Mouse (Mus musculus) spleen, adult 2 months (tissue): Measurements from ENCODE around the gene Brsk1.

Experiments used
- CTCF ChIP-seq: fragments of 200-500 bp; IDR thresholded peaks from 2 replicates; pipeline ENCODE4 v1.5.1; 2011; ENCODE audit warnings: mild to moderate bottlenecking, inconsistent platforms; ENCODE audit not compliant: insufficient read depth, insufficient read length, insufficient replicate concordance; ENCODE audit errors: extremely low read depth
- POLR2A ChIP-seq: fragments of 200-500 bp; IDR thresholded peaks from 2 replicates; pipeline ENCODE4 v1.6.1; 2011; ENCODE audit warnings: low read depth, low read length, inconsistent platforms

DNA sequence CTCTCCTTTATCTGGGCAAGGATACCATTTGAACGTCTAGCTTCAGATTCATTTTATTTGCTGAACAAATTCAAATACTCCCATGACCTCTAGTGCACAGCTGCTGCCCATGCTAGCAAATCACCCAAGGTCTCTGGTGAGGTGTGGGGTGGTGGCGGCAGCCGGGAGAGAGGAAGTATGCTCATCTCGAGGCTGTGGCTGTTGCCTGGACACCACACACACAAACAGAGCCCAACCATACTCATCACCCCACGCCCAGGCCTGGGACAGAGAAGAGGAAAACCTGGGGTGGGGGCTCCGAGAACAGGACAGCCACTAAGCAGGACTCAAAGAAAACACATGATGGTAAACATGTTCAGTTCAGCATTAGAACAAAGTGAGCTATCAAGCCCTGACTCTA, 43.1 kb upstream of the Brsk1 start:
- no peak for TF ChIP-seq POLR2A
- no peak for TF ChIP-seq CTCF
